Mouse (Mus musculus) liver, adult 2 months (tissue): ENCODE measurements around the gene Crygb. TPM values are rescaled to one million over a fixed set of nuclear protein-coding genes. Genes with fewer than 3 reads are reported as not detected.

Experiments
- DNase-seq: peaks from one replicate; pipeline ENCODE4 v3.0.0-alpha.2; 2011; ENCODE audit warnings: low read depth, low spot score; ENCODE audit errors: extremely low read depth
- H3K27ac ChIP-seq: fragments of 200-500 bp; replicated peaks from 2 replicates; pipeline ENCODE4 v1.5.1; 2012; ENCODE audit warnings: low read depth, mild to moderate bottlenecking, control low read depth, inconsistent platforms, low read length; ENCODE audit not compliant: insufficient read depth
- H3K27me3 ChIP-seq: fragments of 200-500 bp; 2 replicates; pipeline ENCODE4 v1.6.1; 2012; ENCODE audit warnings: mild to moderate bottlenecking, moderate library complexity, low read length, inconsistent platforms; ENCODE audit not compliant: control insufficient read depth, insufficient read depth
- H3K36me3 ChIP-seq: fragments of 200-500 bp; 2 replicates; pipeline ENCODE4 v1.6.1; 2012; ENCODE audit warnings: low read length, inconsistent platforms; ENCODE audit not compliant: control insufficient read depth, insufficient read depth
- H3K4me1 ChIP-seq: fragments of 200-500 bp; 2 replicates; pipeline ENCODE4 v1.6.1; 2011; ENCODE audit warnings: low read length; ENCODE audit not compliant: control insufficient read depth, insufficient read depth
- H3K4me3 ChIP-seq: fragments of 200-500 bp; 2 replicates; pipeline ENCODE4 v1.5.1; 2011; ENCODE audit warnings: low read depth, mild to moderate bottlenecking, control low read depth, low read length, moderate library complexity; ENCODE audit not compliant: insufficient read depth
- H3K79me2 ChIP-seq: fragments of 200-500 bp; 2 replicates; pipeline ENCODE4 v1.6.1; 2012; ENCODE audit warnings: inconsistent platforms, mild to moderate bottlenecking, low read length, moderate library complexity; ENCODE audit not compliant: control insufficient read depth, insufficient read depth
- H3K9ac ChIP-seq: fragments of 200-500 bp; 2 replicates; pipeline ENCODE4 v1.6.1; 2012; ENCODE audit warnings: low read depth, mild to moderate bottlenecking, control low read depth, inconsistent platforms, low read length
- CTCF ChIP-seq: fragments of 200-500 bp; IDR thresholded peaks from 2 replicates; pipeline ENCODE4 v1.5.1; 2011; ENCODE audit warnings: low read depth, low read length, control low read depth
- POLR2A ChIP-seq: fragments of 200-500 bp; IDR thresholded peaks from 2 replicates; pipeline ENCODE4 v1.6.1; 2011; ENCODE audit warnings: low read length, control low read depth; ENCODE audit not compliant: insufficient read depth; ENCODE audit errors: extremely low read depth
- WGBS: fragments of 180-500 bp; shearing (Covaris S2); methylation state at CpG from one replicate; pipeline ENCODE4 v1.1.7; 2018; 5-methylcytosine and 5-hydroxymethylcytosine counted together
- polyA plus RNA-seq: library from polyadenylated mRNA; depleted of rRNA; stranded (reverse); fragments of >200 nt; gene quantifications from 2 replicates; pipeline ENCODE4 v1.2.3, GENCODE M21; 2012; rRNA removed
- total RNA-seq: library from RNA; depleted of rRNA; stranded (reverse); fragments of >200 nt; gene quantifications from 2 replicates; pipeline ENCODE4 v1.2.3, GENCODE M21; 2014; rRNA removed

Gene Crygb
- total and polyA plus RNA-seq, 2 experiments: not detected

GRCm38 (mm10) chr1:65041837-65042236, 40.3 kb downstream of the Crygb start:
- H3K4me1 ChIP-seq: peaks cover 2% of the 10 kb centered on the region; the same call in 1 of the 2 replicates
- H3K9ac ChIP-seq: no peak overlapping the region
- H3K27me3 ChIP-seq: no peaks in the 10 kb centered on the region
- H3K4me3 ChIP-seq: no peak overlapping the region
- TF ChIP-seq CTCF: no peak
- no peak for TF ChIP-seq POLR2A
- 89% methylated on average over 3 of the region's 3 CpGs for WGBS
- H3K79me2 ChIP-seq: no peaks in the 10 kb centered on the region
- no peak for DNase-seq
- no peak overlapping the region for H3K27ac ChIP-seq
- no peaks in the 10 kb centered on the region for H3K36me3 ChIP-seq

DNA sequence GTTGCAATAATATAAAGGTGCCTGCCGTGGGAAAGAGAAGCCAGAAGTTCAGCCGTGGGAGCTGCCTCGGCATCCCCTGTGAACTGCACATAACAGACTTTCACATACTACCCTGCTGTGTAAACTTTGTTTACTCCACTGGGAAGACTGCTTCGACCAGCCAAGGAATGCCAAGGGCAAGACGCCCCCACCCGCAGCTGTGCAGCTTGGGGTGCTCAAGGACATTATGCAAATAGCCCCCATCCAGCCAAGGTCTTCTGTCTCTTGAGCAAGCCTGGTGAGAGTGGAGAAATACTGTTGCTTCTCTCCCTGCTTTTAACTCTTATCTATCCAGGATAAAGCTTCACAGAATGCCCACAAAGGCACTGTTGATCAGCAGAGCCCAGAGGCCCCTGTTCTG, 41.3 kb downstream of the Crygb start:
- no peaks in the 10 kb centered on the region for H3K4me1 ChIP-seq
- H3K27ac ChIP-seq: no peak overlapping the region
- H3K36me3 ChIP-seq: no peaks in the 10 kb centered on the region
- no peaks in the 10 kb centered on the region for H3K79me2 ChIP-seq
- no peak for DNase-seq
- TF ChIP-seq CTCF (no peak), POLR2A (no peak)
- no peaks in the 10 kb centered on the region for H3K27me3 ChIP-seq
- H3K4me3 ChIP-seq: no peak overlapping the region
- 75% methylated on average over 6 of the region's 6 CpGs for WGBS
- no peak overlapping the region for H3K9ac ChIP-seq

DNA sequence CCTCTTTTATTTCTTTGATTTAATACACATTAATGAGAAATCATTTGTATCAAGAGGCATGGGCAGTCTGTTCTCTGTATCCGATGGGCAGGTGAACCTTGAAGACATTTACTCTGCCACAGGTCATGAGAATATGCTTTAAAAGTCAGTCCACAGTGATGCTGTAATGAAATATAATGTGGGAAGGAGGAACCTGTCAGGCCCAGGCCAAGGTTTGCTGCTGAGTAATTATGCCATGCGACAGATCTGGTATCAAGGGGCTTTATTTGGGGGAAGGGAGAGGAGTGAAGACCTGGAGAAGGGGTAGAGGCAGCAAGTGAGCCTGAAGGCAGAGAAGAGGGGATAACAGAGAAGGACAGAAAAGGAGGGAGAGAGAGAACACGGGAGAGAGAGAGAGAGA, 42.4 kb downstream of the Crygb start:
- Histone ChIP-seq H3K79me2 (no peaks in the 10 kb centered on the region), H3K27ac (no peak overlapping the region), H3K27me3 (no peaks in the 10 kb centered on the region), H3K9ac (no peak overlapping the region), H3K36me3 (no peaks in the 10 kb centered on the region), H3K4me3 (no peak overlapping the region), H3K4me1 (no peaks in the 10 kb centered on the region)
- no peak for TF ChIP-seq CTCF
- 90% methylated on average over 3 of the region's 3 CpGs for WGBS
- DNase-seq: no peak

GRCm38 (mm10) chr1:65037542-65037941, 44.5 kb downstream of the Crygb start:
- WGBS: 70% methylated on average over 2 of the region's 2 CpGs
- H3K36me3 ChIP-seq: no peaks in the 10 kb centered on the region
- TF ChIP-seq POLR2A (no peak), CTCF (no peak)
- H3K4me1 ChIP-seq: no peaks in the 10 kb centered on the region
- no peaks in the 10 kb centered on the region for H3K27me3 ChIP-seq
- H3K9ac ChIP-seq: no peak overlapping the region
- H3K79me2 ChIP-seq: no peaks in the 10 kb centered on the region
- no peak overlapping the region for H3K27ac ChIP-seq
- no peak for DNase-seq
- no peak overlapping the region for H3K4me3 ChIP-seq

DNA sequence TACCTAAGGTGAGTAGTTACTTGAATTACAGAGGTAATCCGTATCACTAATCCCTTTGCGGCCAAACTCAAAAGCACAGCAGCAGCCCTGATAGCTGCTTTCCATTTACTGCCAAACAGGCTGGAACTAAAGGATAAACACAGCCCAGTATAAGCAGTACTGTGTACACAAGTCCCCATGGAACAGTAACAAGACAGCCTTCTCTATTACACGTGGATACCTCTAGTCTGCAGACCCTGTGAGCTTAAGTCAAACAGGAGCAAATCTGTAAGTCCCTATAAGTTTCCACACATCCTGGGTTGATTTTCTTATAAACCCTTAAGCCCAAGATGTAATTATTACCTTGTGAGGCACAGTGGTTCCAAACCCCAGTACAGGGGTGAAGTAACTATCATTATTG, 46.6 kb downstream of the Crygb start:
- Histone ChIP-seq H3K9ac (no peak overlapping the region), H3K27ac (no peak overlapping the region), H3K4me3 (no peak overlapping the region), H3K4me1 (no peaks in the 10 kb centered on the region), H3K27me3 (no peaks in the 10 kb centered on the region), H3K79me2 (no peaks in the 10 kb centered on the region), H3K36me3 (no peaks in the 10 kb centered on the region)
- WGBS: 29% methylated on average over 3 of the region's 3 CpGs
- TF ChIP-seq CTCF (no peak), POLR2A (no peak)
- DNase-seq: no peak

- TF ChIP-seq POLR2A: no peak
- TF ChIP-seq CTCF: no peak
- Histone ChIP-seq H3K27me3 (no peaks in the 10 kb centered on the region), H3K9ac (no peak within 1 kb of the TSS), H3K36me3 (no peaks in the 10 kb centered on the region), H3K79me2 (no peaks in the 10 kb centered on the region), H3K4me3 (no peak within 1 kb of the TSS), H3K4me1 (no peaks in the 10 kb centered on the region), H3K27ac (no peak within 1 kb of the TSS)
- no peak for DNase-seq
These were observed 49.4 kb downstream of the Crygb start, which contains the start of gene Akr1cl for GRCm38 (mm10) chr1:65032641-65033040. Akr1cl (minus strand) TSS chr1:65032759.

Other genes with a start within 250 kb of the Crygb start
- gene Plekhm3, start 125.5 kb downstream of the Crygb start, total RNA-seq: 2.8 TPM in 2 replicates
- 0.44 and 0.73 TPM in 2 replicates for gene Plekhm3, start 125.5 kb downstream of the Crygb start, polyA plus RNA-seq
- gene Akr1cl, start 49.5 kb downstream of the Crygb start, total RNA-seq: 0.18 and 6.6 TPM in 2 replicates
- gene Akr1cl, start 49.5 kb downstream of the Crygb start, polyA plus RNA-seq: not detected in 2 replicates
- not detected in 2 replicates for gene Cryge, start 31.1 kb downstream of the Crygb start, total RNA-seq
- gene Cryge, start 31.1 kb downstream of the Crygb start, polyA plus RNA-seq: not detected in 2 replicates
- gene Crygd, start 18.8 kb downstream of the Crygb start, total RNA-seq: not detected in 2 replicates
- gene Crygd, start 18.8 kb downstream of the Crygb start, polyA plus RNA-seq: not detected in 2 replicates
- gene Crygc, start 8.6 kb downstream of the Crygb start, total RNA-seq: not detected in 2 replicates
- gene Crygc, start 8.6 kb downstream of the Crygb start, polyA plus RNA-seq: not detected in 2 replicates
- not detected in 2 replicates for gene Cryga, start 21.1 kb upstream of the Crygb start, total RNA-seq
- gene Cryga, start 21.1 kb upstream of the Crygb start, polyA plus RNA-seq: not detected in 2 replicates
- gene Gm28845, start 37.3 kb upstream of the Crygb start, total RNA-seq: not detected in 2 replicates
- gene Gm28845, start 37.3 kb upstream of the Crygb start, polyA plus RNA-seq: not detected in 2 replicates
- gene D630023F18Rik, start 40.9 kb upstream of the Crygb start, total RNA-seq: not detected in 2 replicates
- 0.17 TPM in 1 of 2 replicates, not detected in the other for gene D630023F18Rik, start 40.9 kb upstream of the Crygb start, polyA plus RNA-seq
- gene Idh1, start 104.2 kb upstream of the Crygb start, total RNA-seq: 510 and 624 TPM in 2 replicates
- gene Idh1, start 104.2 kb upstream of the Crygb start, polyA plus RNA-seq: 137 and 155 TPM in 2 replicates
- gene Pikfyve, start 104.4 kb upstream of the Crygb start, total RNA-seq: 18.7 and 21.1 TPM in 2 replicates
- gene Pikfyve, start 104.4 kb upstream of the Crygb start, polyA plus RNA-seq: 2.8 and 2.9 TPM in 2 replicates
- not detected in 2 replicates for gene Pth2r, start 199.8 kb upstream of the Crygb start, total RNA-seq
- not detected in 2 replicates for gene Pth2r, start 199.8 kb upstream of the Crygb start, polyA plus RNA-seq